Mouse (Mus musculus) c-Kit-negative CD71-positive TER-119-positive erythroid progenitor cells, embryonic 14.5 days (primary cell): ENCODE data around the gene Nrxn1.

ENCODE experiments used
- DNase-seq: peaks from one replicate; pipeline ENCODE4 v3.0.0-alpha.2; 2013; ENCODE audit warnings: low read depth, low spot score

Nrxn1 gene

DNA sequence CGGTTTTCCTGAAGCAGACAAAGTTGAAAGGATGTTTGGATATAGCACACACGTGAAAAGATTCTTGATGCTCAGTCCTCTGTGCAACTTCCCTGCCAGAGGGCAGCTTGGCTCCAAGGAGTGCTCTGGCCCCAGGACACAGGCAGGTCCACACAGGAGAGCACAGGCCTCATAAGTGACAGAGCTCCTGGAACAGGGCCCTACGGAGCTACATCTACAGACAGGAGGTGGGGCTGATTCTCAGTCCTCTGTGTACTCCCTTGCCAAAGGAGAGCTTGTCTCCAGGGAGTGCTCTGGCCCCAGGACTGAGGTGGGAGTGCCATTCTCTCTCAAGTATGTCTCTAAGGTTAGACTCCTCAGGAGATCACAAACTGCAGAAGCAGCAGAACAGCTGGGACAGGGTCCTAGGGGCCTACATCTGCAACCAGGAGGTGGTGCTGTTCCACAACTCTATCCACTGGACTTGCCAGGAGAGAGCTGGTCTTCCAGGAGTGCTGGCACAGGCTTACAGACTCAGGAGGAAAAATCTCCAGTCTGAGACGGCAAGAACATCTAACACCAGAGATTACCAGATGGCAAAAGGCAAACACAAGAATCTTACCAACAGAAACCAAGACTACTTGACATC lies 129.9 kb downstream of the Nrxn1 start:
- no peak for DNase-seq

- no peak for DNase-seq
These were observed 137.7 kb downstream of the Nrxn1 start for GRCm38 (mm10) chr17:90955221-90955620.

- DNase-seq, result no peak
These were observed 157.9 kb downstream of the Nrxn1 start for GRCm38 (mm10) chr17:90934929-90935328.

GRCm38 (mm10) chr17:90913320-90913719 lies 179.6 kb downstream of the Nrxn1 start:
- DNase-seq, result no peak

GRCm38 (mm10) chr17:90912746-90913145 lies 180.1 kb downstream of the Nrxn1 start:
- no peak for DNase-seq

DNA sequence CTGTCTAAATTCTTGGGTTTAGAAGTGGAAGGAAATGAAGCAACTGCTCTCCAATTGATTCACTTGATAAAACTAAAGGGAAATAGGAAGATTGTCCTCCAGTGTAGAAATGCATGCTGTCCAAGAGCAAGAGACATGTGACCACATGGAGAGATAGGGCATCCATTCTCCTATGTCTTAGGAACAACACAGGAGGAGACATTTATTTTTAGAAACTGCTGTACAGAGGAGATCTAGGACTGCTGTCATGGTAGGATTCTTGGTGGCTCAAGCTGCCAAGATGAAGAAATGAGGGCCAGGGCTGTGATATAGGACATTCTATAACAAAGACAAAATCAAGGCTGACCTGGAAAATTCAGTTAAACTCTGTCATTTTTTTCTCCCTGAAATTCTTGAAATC lies 180.5 kb downstream of the Nrxn1 start:
- DNase-seq, result no peak

GRCm38 (mm10) chr17:90906118-90907093 lies 186.5 kb downstream of the Nrxn1 start:
- no peak for DNase-seq

DNA sequence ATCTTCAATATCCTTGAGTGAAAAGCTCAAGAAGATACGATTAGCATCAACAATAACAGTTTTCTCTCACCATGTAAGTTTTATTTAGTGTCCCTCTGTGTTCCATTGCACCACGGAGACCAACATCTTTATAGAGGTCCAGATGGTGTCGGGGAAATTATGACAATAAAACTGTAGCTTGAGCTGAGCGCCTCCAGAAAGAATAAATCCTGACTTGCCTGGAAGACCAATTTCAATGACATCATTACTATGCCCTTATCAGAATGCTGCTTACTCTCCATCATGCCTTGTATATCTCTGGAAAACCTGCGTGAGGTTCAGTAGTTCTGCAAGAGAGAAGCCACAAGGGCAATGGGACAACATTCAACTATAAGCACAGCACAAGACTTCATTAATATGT lies 187.7 kb downstream of the Nrxn1 start:
- no peak for DNase-seq

DNA sequence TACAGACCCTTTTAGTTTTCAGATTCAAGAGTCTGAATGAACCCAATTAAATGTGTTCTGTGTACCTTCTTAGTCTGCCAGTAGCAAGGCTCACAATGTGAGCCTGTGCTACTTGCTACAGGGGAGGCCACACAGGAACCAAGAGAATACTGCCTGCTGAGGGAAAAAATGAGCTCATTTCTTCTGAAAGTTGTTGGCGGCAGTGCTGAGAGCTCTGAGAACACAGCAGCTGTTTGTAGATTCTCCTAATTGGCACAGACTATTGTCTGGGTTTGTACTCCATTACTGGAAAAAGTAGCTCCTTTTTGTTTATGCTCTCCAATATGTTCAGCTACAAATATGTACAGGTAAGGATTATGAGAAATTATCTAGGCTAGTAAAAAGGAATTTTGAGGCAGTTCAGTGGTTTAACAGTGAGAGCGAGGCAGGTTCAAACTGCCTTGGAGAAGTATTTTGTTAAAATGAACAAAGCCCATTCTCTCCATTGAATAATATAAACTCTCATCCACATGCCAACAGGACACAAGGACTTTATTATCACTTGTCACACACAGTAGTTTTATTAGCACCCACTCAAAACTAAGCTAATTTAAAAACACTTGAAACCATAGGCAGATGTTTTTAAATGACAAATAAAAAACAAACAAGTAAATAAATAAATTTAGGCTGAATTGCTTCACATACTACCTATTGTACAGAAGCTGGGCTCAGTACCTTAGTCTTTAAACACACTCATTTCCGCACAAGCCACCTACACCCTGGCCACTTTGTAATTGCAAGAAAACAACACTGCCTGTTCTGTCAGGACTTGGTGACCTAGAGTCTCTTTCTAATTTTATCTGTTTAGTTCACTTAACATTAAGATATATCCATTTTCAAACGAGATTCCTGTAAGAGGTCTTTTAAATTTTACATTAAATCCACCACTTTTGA lies 200.3 kb downstream of the Nrxn1 start:
- DNase-seq, result no peak

DNA sequence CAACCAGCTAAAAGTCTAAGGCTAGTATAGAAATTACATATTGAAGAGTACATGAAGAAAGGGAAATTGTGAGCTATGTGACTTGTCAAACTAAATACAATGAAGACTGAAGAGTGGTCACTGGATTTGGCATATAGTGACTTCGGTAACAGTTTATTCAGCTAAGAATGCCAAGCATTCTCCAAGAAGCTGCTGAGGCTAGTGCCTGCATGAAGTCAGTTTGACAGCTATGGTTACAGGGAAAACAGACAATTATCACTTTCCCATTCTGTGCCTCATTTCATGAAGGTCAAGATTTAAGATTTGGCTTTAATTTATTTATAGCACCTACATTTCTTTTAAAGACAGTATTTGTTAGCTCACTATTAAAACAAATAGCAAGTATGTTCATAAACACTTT lies 201.2 kb downstream of the Nrxn1 start:
- DNase-seq, result no peak

- no peak for DNase-seq
These were observed 235.6 kb downstream of the Nrxn1 start for GRCm38 (mm10) chr17:90857225-90857624.

DNA sequence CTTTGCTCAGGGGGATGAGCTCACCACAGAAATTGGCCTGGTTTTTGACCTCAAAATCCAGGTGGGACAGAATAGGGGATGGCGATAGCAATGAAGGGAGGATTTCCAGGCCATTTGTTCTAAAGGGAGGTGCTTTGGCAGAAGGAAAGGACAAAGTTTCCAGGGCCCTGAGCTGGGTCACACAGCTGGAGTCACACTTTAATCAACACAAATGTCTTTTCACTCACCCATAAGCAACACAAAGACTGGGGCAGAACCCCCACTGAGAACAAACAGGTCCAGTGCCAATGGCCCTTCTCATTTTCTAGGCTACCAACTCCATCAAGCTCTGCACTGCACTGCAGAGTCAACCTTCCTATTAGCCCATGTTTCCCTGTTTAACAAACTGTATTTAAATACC lies 249.0 kb downstream of the Nrxn1 start:
- no peak for DNase-seq

DNA sequence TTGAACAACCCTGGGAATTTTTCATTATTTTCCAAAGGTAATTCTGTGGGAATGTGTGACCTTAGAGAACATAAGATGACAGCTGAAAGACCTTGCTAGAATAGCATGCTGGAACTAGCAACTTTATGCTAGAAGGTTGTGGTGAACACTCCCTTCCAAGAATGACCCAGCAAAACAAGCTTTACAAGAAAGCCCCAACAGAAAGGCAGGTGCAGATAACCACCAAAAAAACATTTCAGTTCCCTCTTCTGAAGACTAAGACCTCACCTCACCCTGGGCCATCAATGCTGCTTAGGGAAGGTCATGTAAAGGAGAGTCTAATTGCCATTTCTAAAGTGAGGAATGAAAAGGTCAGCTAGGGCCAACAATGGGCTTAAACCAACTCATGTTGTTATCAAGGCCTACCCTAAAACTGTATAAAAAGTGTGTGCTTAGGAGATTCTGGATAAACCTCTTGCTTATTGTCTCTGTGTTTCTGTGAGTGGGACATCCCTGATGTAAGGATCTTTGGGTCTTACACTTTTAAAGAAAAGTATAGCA lies 249.7 kb downstream of the Nrxn1 start:
- DNase-seq, result no peak

DNA sequence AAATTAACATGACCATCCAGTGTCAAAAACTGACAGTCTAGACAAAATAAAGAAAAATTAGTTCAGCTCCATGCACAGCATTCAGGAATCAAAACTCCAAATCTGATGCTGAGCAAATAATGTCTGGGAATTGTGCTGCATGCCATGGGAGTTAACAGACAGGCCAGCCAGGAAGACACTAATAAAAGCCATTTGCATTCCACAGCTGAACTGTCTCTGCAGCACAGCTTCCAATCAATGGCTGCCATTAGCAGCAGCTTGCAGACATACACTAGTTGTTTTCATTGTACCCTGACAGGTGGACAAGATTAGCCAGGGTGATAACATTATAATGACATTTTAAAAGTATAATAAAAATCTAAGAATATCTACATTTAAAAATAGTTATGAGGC lies 255.9 kb downstream of the Nrxn1 start:
- DNase-seq, result no peak

- no peak for DNase-seq
These were observed 256.5 kb downstream of the Nrxn1 start for GRCm38 (mm10) chr17:90836154-90837021.

DNA sequence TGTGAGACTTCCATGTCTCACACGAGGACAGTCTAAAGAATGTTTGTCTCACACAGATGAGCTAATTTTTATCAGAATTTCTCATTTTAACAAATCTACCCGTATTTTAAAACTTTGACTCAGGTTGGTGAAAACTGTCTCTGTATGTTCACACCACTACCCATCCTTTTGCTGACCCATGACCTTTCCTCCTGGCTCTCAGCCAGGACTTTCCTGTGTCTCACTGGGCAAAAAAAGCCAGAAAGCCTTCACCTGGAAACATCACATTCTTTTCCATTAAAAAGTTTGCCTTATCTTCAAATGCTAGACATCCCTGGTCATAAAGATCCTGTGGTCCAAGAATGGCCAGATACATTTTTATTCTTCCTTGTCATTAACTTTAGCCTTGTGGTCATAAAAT lies 274.5 kb downstream of the Nrxn1 start:
- DNase-seq, result no peak

DNA sequence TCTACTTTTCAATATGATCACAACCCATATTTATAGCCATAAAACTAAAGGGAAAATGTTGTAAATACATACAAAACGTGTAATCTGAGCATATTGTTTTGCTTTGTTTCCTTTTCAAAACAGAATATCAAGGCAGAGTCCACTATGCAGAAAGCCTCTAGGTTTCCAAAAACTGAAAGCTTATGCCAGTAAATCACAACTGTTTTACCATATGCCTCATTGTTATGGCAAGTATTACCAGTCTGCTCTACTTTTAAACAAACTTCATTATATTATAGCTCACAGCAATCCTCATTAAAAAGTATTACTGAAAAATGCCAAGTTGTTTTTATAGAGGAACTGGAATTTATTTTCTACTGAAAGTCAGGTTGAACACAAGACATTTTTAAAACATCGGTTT lies 275.0 kb downstream of the Nrxn1 start:
- DNase-seq, result no peak

DNA sequence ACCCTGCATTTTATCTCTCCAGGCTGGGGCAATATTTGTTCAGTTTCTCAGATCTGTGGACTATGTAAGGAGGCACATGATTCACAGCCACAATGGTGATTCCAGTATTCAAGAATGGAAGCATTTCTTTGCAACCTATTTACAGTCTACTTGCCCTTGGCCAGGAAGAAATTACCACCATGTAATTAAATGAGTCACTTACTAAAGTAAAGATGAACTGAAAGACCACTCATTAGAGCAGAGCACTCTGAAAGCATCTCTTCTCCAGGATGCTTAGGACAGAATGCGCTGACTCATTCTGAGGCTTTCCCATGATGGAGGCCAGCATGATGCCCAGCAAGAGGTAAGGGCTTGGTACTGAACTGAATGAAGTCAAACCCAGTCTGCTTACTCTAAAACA lies 277.6 kb downstream of the Nrxn1 start:
- DNase-seq, result no peak

DNA sequence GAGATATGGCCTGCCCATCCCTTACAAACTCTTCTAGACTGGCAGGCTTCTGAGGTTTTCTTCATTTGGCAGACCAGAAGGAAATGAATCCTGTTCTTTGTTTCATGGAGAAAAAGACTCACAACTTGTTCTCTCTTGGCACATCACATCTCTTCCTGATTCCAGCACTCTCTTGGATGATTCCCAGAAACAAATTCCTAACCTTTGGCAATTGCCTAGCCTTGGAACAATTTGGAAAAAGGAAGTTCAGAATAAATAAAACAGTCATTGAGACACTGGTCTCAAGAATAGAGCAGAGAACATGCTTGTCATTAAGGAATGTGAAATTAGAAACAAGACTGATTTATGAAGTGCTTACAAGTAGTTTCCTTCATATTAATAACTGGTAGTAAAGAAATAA lies 279.1 kb downstream of the Nrxn1 start:
- no peak for DNase-seq

- DNase-seq, result no peak
These were observed 280.4 kb downstream of the Nrxn1 start for GRCm38 (mm10) chr17:90812485-90812884.
